Mouse (Mus musculus): ENCODE measurements around the gene Phactr1. TPM values are rescaled to one million over a fixed set of nuclear protein-coding genes. Genes with fewer than 3 reads are reported as not detected.

Gene Phactr1
- polyA plus RNA-seq, 1 experiment from 2014 or later, result 10.0 TPM

DNA sequence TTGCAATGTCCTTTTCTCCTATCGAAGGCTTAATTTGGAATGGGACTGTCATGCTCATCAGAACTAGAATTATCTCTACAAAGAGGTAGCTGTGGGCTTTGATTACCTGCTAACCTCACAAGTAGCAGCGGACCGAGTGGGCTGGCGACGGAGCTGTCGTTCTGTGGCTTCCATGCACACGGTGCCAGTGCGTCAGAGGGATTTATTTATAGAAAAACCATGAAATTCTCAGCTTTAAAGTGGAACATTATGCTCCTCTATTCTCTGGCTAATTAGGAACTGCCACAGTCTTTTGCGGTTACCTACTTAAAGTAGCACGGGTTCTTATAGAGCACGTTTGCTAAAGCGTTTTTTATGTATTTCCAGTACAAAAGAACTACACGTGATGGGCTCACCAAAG, 101.7 kb downstream of the Phactr1 start:
- WGBS, result 88% methylated on average over 13 of the region's 13 CpGs
- Histone ChIP-seq H3K36me3 (ENCODE audit: control insufficient read depth, insufficient read depth, low read length) (no peaks in the 10 kb centered on the region), H3K9ac (ENCODE audit: low read length) (no peak overlapping the region), H3K27me3 (replicated peaks; ENCODE audit: control insufficient read depth, insufficient read depth, low read length) (no peaks in the 10 kb centered on the region), H3K27ac (ENCODE audit: low read depth) (no peak overlapping the region), H3K9me3 (ENCODE audit: control insufficient read depth, low read length) (no peaks in the 10 kb centered on the region), H3K4me2 (ENCODE audit: low read length) (no peak overlapping the region), H3K4me1 (replicated peaks; ENCODE audit: control insufficient read depth, insufficient read depth, low read length) (no peaks in the 10 kb centered on the region), H3K4me3 (ENCODE audit: low read depth, low read length) (no peak overlapping the region)
- DNase-seq (ENCODE audit: low spot score) (no peak), ATAC-seq (replicated peaks; ENCODE audit: low FRiP score, low TSS enrichment, low read depth) (no peak)

DNA sequence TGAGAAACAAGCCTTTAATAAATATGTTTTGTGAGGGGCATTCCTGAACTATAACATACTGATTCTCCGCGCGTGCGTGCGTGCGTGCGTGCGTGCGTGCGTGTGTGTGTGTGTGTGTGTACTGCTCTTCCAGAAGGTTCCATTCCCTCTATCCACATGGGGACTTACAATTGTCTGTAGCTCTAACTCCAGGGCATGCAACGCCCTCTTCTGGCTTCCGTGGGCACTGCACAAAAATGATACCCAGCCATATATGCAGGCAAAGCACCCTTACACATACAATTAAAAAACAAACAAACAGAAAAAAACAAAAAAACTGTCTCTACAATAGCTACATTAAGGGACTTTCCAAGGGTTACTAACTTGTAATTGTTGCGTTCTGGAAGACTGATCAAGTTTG, 108.8 kb downstream of the Phactr1 start:
- Histone ChIP-seq H3K4me3 (ENCODE audit: low read depth, low read length) (no peak overlapping the region), H3K9ac (ENCODE audit: low read length) (no peak overlapping the region), H3K27ac (ENCODE audit: low read depth) (no peak overlapping the region), H3K4me1 (replicated peaks; ENCODE audit: control insufficient read depth, insufficient read depth, low read length) (no peaks in the 10 kb centered on the region), H3K27me3 (replicated peaks; ENCODE audit: control insufficient read depth, insufficient read depth, low read length) (no peaks in the 10 kb centered on the region), H3K9me3 (ENCODE audit: control insufficient read depth, low read length) (no peaks in the 10 kb centered on the region), H3K36me3 (ENCODE audit: control insufficient read depth, insufficient read depth, low read length) (no peaks in the 10 kb centered on the region), H3K4me2 (ENCODE audit: low read length) (no peak overlapping the region)
- WGBS, result 82% methylated on average over 13 of the region's 13 CpGs
- ATAC-seq (replicated peaks; ENCODE audit: low FRiP score, low TSS enrichment, low read depth) (no peak), DNase-seq (ENCODE audit: low spot score) (no peak)

DNA sequence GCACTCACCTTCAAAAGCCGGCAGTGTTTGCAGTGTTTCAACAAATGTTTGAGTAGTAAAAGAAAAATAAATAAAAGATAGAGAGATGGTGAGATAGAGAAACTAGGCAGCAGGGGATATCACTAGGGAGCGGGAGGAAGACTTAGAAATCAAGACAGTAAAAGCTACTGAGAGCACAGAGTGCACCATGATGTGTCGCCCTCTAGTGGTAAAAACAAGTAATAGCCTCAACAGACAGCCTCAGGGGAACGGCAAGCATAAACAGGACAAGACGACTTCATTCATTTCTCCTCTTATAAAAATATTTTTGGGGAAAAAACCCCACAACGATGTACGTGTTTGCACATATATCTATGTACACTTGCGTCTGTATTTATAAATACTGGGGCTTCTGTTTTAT, 111.9 kb downstream of the Phactr1 start:
- no peak for ATAC-seq (replicated peaks; ENCODE audit: low FRiP score, low TSS enrichment, low read depth)

GRCm38 (mm10) chr13:42800523-42800922, 120.1 kb downstream of the Phactr1 start:
- Histone ChIP-seq H3K36me3 (ENCODE audit: control insufficient read depth, insufficient read depth, low read length) (no peaks in the 10 kb centered on the region), H3K4me2 (ENCODE audit: low read length) (no peak overlapping the region), H3K27ac (ENCODE audit: low read depth) (no peak overlapping the region), H3K9ac (ENCODE audit: low read length) (no peak overlapping the region), H3K9me3 (ENCODE audit: control insufficient read depth, low read length) (no peaks in the 10 kb centered on the region), H3K27me3 (replicated peaks; ENCODE audit: control insufficient read depth, insufficient read depth, low read length) (no peaks in the 10 kb centered on the region), H3K4me1 (replicated peaks; ENCODE audit: control insufficient read depth, insufficient read depth, low read length) (no peaks in the 10 kb centered on the region), H3K4me3 (ENCODE audit: low read depth, low read length) (no peak overlapping the region)
- 81% methylated on average over 6 of the region's 6 CpGs for WGBS
- no peak for ATAC-seq (replicated peaks; ENCODE audit: low FRiP score, low TSS enrichment, low read depth)
- DNase-seq (ENCODE audit: low spot score), result no peak

More for the DNA sequence above, 111.9 kb downstream of the Phactr1 start:
- no peak overlapping the region for H3K27ac ChIP-seq (ENCODE audit: low read depth)
- H3K4me1 ChIP-seq (replicated peaks; ENCODE audit: control insufficient read depth, insufficient read depth, low read length), result no peaks in the 10 kb centered on the region
- H3K27me3 ChIP-seq (replicated peaks; ENCODE audit: control insufficient read depth, insufficient read depth, low read length), result no peaks in the 10 kb centered on the region
- no peak for DNase-seq (ENCODE audit: low spot score)
- H3K9me3 ChIP-seq (ENCODE audit: control insufficient read depth, low read length), result no peaks in the 10 kb centered on the region
- 14% methylated on average over 8 of the region's 8 CpGs for WGBS
- no peak overlapping the region for H3K9ac ChIP-seq (ENCODE audit: low read length)
- H3K4me3 ChIP-seq (ENCODE audit: low read depth, low read length), result no peak overlapping the region
- no peaks in the 10 kb centered on the region for H3K36me3 ChIP-seq (ENCODE audit: control insufficient read depth, insufficient read depth, low read length)
- peak overlapping the region; percentile 36 for H3K4me2 ChIP-seq (ENCODE audit: low read length)

DNA sequence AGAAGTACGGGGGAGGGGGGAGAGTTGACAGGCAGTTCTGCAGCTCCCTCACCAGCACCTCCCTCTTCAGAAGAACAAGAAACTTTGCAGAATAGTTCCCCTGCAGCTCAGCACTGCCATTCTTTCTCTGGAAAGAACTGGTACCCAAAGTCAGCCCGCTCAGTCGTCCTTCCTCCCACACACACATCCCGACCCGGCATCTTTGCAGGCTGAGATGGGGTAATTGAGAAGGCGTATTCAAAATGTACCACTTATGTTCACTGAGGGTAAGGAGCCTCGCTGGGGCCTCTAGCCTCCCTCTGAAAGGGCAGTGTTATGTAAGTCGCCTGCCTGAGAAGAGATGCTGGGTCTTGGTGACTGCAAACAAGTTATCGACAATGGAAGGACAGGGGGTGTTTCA, 123.9 kb downstream of the Phactr1 start:
- H3K27ac ChIP-seq (ENCODE audit: low read depth), result no peak overlapping the region
- no peaks in the 10 kb centered on the region for H3K36me3 ChIP-seq (ENCODE audit: control insufficient read depth, insufficient read depth, low read length)
- no peak overlapping the region for H3K9ac ChIP-seq (ENCODE audit: low read length)
- no peak overlapping the region for H3K4me3 ChIP-seq (ENCODE audit: low read depth, low read length)
- 61% methylated on average over 9 of the region's 9 CpGs for WGBS
- H3K4me1 ChIP-seq (replicated peaks; ENCODE audit: control insufficient read depth, insufficient read depth, low read length), result no peaks in the 10 kb centered on the region
- DNase-seq (ENCODE audit: low spot score), result no peak
- H3K27me3 ChIP-seq (replicated peaks; ENCODE audit: control insufficient read depth, insufficient read depth, low read length), result no peaks in the 10 kb centered on the region
- no peaks in the 10 kb centered on the region for H3K9me3 ChIP-seq (ENCODE audit: control insufficient read depth, low read length)
- no peak for ATAC-seq (replicated peaks; ENCODE audit: low FRiP score, low TSS enrichment, low read depth)
- H3K4me2 ChIP-seq (ENCODE audit: low read length), result no peak overlapping the region

GRCm38 (mm10) chr13:42812762-42813161, 132.3 kb downstream of the Phactr1 start:
- ATAC-seq (replicated peaks; ENCODE audit: low FRiP score, low TSS enrichment, low read depth) (0 out of 2 replicates have a peak, but pooled peaks have one; percentile 53), DNase-seq (ENCODE audit: low spot score) (no peak)
- peak overlapping the region; percentile 13; the same call in 1 of the 2 replicates for H3K4me3 ChIP-seq (ENCODE audit: low read depth, low read length)

DNA sequence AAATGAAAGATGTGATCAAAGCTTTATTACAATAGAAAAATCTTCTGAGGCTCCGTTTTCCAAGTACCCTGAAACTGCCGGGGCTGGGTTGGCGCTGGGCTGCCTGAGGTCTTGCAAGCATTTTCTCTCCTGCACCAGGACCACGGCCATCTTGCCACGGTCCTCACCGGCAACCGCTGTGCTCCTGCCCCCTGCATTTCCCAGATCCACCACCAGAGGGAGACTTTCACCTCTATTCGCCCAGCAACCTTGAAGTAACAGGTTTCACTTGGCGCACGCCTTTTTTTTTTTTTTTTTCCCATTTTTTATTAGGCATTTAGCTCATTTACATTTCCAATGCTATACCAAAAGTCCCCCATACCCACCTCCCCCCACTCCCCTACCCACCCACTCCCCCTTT, 138.0 kb downstream of the Phactr1 start:
- 47% methylated on average over 10 of the region's 10 CpGs for WGBS

More at GRCm38 (mm10) chr13:42812762-42813161, 132.3 kb downstream of the Phactr1 start:
- no peaks in the 10 kb centered on the region for H3K36me3 ChIP-seq (ENCODE audit: control insufficient read depth, insufficient read depth, low read length)
- 12% methylated on average over 7 of the region's 7 CpGs for WGBS
- H3K27me3 ChIP-seq (replicated peaks; ENCODE audit: control insufficient read depth, insufficient read depth, low read length), result no peaks in the 10 kb centered on the region
- H3K4me2 ChIP-seq (ENCODE audit: low read length), result peak overlapping the region; percentile 44
- no peaks in the 10 kb centered on the region for H3K9me3 ChIP-seq (ENCODE audit: control insufficient read depth, low read length)
- 0 out of 2 replicates have a peak, but pooled peaks cover 7% of the 10 kb centered on the region for H3K4me1 ChIP-seq (replicated peaks; ENCODE audit: control insufficient read depth, insufficient read depth, low read length)
- H3K9ac ChIP-seq (ENCODE audit: low read length), result no peak overlapping the region
- H3K27ac ChIP-seq (ENCODE audit: low read depth), result no peak overlapping the region

DNA sequence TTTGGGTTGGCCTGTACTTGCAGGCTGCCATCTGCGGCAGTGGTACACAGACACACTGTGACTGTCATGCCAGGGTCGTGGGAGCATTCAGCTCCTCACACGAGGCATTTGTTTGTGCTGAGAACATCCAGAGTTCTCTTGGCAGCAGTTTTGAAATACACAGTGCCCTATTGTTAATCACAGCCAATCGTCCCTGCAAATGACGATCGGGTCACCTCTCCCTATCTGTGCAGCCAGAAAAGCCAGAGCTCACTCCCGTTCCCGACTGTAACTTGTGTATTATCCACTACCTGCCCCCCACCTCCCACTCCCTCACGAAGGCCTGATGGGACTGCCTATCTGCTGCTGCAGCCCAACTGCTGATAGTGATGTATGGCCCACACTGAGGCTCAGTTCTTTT, 140.1 kb downstream of the Phactr1 start:
- peaks cover 7% of the 10 kb centered on the region; the same call in 1 of the 2 replicates for H3K4me1 ChIP-seq (replicated peaks; ENCODE audit: control insufficient read depth, insufficient read depth, low read length)
- H3K9me3 ChIP-seq (ENCODE audit: control insufficient read depth, low read length), result no peaks in the 10 kb centered on the region
- DNase-seq (ENCODE audit: low spot score) (no peak), ATAC-seq (replicated peaks; ENCODE audit: low FRiP score, low TSS enrichment, low read depth) (no peak)
- H3K4me3 ChIP-seq (ENCODE audit: low read depth, low read length), result no peak overlapping the region
- H3K36me3 ChIP-seq (ENCODE audit: control insufficient read depth, insufficient read depth, low read length), result no peaks in the 10 kb centered on the region
- 52% methylated on average over 9 of the region's 9 CpGs for WGBS
- H3K9ac ChIP-seq (ENCODE audit: low read length), result no peak overlapping the region
- no peak overlapping the region for H3K27ac ChIP-seq (ENCODE audit: low read depth)
- H3K4me2 ChIP-seq (ENCODE audit: low read length), result no peak overlapping the region
- H3K27me3 ChIP-seq (replicated peaks; ENCODE audit: control insufficient read depth, insufficient read depth, low read length), result no peaks in the 10 kb centered on the region

More for the DNA sequence above, 138.0 kb downstream of the Phactr1 start:
- DNase-seq (ENCODE audit: low spot score) (peak; percentile 85), ATAC-seq (replicated peaks; ENCODE audit: low FRiP score, low TSS enrichment, low read depth) (no peak)
- Histone ChIP-seq H3K9me3 (ENCODE audit: control insufficient read depth, low read length) (no peaks in the 10 kb centered on the region), H3K36me3 (ENCODE audit: control insufficient read depth, insufficient read depth, low read length) (no peaks in the 10 kb centered on the region), H3K4me3 (ENCODE audit: low read depth, low read length) (no peak overlapping the region), H3K27ac (ENCODE audit: low read depth) (no peak overlapping the region), H3K27me3 (replicated peaks; ENCODE audit: control insufficient read depth, insufficient read depth, low read length) (no peaks in the 10 kb centered on the region), H3K9ac (ENCODE audit: low read length) (no peak overlapping the region), H3K4me1 (replicated peaks; ENCODE audit: control insufficient read depth, insufficient read depth, low read length) (peaks cover 10% of the 10 kb centered on the region; the same call in 1 of the 2 replicates), H3K4me2 (ENCODE audit: low read length) (no peak overlapping the region)

GRCm38 (mm10) chr13:42821426-42822106, 141.1 kb downstream of the Phactr1 start:
- peak; percentile 60 for DNase-seq (ENCODE audit: low spot score)
- Histone ChIP-seq H3K36me3 (ENCODE audit: control insufficient read depth, insufficient read depth, low read length) (no peaks in the 10 kb centered on the region), H3K9me3 (ENCODE audit: control insufficient read depth, low read length) (no peaks in the 10 kb centered on the region), H3K27me3 (replicated peaks; ENCODE audit: control insufficient read depth, insufficient read depth, low read length) (no peaks in the 10 kb centered on the region), H3K27ac (ENCODE audit: low read depth) (no peak overlapping the region), H3K4me2 (ENCODE audit: low read length) (0 out of 2 replicates have a peak overlapping the region, but pooled peaks have one; percentile 11), H3K4me3 (ENCODE audit: low read depth, low read length) (no peak overlapping the region), H3K9ac (ENCODE audit: low read length) (no peak overlapping the region), H3K4me1 (replicated peaks; ENCODE audit: control insufficient read depth, insufficient read depth, low read length) (peaks cover 7% of the 10 kb centered on the region; the same call in 1 of the 2 replicates)
- no peak for ATAC-seq (replicated peaks; ENCODE audit: low FRiP score, low TSS enrichment, low read depth)
- WGBS, result 46% methylated on average over 15 of the region's 15 CpGs
